Mouse (Mus musculus) activated CD4-positive, CD25-positive, alpha-beta regulatory T cell, adult 4 months (primary cell): Measurements from ENCODE around the gene Olfr1394. TPM values are rescaled to one million over a fixed set of nuclear protein-coding genes. Genes with fewer than 3 reads are reported as not detected.
A peak's percentile ranks its signal among the peaks of the same experiment; 100 is the strongest.
"Not testable (repeated sequence)": the region's sequence is repeated elsewhere in the genome, so short reads cannot be mapped to it uniquely, and the experiment has no call there.

Experiments used
- ATAC-seq: one replicate; pipeline ENCODE4 v1.8.0; 2017
- polyA plus RNA-seq, 2 experiments: library from polyadenylated mRNA; unstranded; fragments of 100-300 nt; shearing (Covaris generic); gene quantifications; one replicate each; pipeline ENCODE4 v1.2.1; 2017

Olfr1394 gene
- polyA plus RNA-seq, 2 experiments from 2014 or later: not detected

- no peak for ATAC-seq
These were observed 36.9 kb downstream of the Olfr1394 start for GRCm38 (mm10) chr11:49191083-49191482.

GRCm38 (mm10) chr11:49194771-49195170 is 40.6 kb downstream of the Olfr1394 start:
- not testable (repeated sequence) for ATAC-seq

DNA sequence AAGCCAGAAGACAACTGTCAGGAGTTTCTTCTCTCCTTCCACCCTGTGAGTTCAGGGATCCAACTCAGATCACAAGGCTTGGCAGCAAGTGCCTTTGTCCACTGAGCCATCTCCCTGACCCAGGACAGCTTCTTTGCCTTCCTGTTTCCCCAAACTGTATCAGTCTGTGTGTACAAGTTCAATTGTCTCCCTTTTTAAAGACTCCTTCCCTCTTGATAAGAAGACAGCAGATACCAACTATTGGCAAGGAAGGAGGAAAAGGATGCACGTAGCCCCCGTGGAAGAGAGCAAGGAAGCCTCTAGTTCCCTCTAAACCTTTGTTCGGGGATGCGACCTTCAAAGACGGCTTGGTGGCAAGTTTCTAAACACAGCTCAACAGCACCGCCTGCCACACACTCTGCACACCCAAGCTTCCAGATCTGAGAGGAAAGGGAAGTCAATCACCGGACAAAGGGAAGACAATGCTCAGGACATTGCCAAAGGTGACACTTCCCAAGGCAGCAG is 41.7 kb downstream of the Olfr1394 start:
- no peak for ATAC-seq

GRCm38 (mm10) chr11:49200666-49201065 is 46.5 kb downstream of the Olfr1394 start:
- ATAC-seq: no peak

- no peak for ATAC-seq
These were observed 47.0 kb downstream of the Olfr1394 start for GRCm38 (mm10) chr11:49201142-49201541.

DNA sequence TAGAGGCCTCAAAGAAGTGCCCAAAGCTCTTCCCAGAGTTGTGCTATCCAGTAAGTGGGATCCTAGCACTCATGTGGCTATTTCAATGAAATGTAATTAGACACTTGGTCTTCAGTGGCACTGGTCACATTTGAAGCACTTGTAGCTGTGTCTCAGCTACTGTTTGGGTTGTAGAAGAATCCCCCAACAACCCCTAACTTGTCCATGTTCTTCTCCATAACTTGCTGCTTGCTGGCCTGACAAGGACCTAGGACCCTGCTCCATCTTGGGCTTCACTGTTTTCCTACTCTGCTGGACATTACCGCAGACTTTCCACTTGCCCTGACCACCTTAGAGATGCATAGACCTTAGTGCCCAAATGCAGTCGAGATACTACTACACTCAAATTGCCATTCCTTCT is 47.9 kb downstream of the Olfr1394 start:
- no peak for ATAC-seq

DNA sequence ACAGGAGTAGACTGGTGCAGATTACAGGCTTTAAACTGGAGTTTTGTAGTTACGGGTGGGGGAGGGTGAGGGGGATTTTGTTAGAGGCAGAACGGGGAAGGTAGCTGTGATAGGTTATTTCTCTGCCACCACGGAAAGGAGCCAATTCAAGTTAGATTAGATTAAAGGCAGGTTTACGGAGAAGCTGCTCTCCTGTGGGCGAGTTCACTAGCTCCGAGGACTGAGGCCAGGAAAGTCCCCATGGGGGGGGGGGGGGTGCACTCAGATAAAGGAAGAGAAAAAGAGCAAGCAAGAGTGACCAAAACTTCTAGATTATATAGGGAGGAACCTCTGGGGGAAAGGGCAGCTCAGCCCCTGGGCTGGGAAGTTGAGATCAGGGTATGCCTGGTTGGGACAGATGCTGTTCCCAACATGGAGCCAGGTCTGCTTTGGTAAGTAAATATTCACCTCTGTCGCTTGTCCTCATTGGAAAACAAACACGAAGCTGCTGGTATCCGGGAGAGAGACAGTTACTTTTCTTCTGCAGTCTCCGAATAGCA is 48.4 kb downstream of the Olfr1394 start:
- ATAC-seq: peak; percentile 20

GRCm38 (mm10) chr11:49203129-49203768 is 49.1 kb downstream of the Olfr1394 start, which contains the start of gene Zfp62:
Zfp62 (plus strand) TSS chr11:49203292.
- ATAC-seq: peak; percentile 70

DNA sequence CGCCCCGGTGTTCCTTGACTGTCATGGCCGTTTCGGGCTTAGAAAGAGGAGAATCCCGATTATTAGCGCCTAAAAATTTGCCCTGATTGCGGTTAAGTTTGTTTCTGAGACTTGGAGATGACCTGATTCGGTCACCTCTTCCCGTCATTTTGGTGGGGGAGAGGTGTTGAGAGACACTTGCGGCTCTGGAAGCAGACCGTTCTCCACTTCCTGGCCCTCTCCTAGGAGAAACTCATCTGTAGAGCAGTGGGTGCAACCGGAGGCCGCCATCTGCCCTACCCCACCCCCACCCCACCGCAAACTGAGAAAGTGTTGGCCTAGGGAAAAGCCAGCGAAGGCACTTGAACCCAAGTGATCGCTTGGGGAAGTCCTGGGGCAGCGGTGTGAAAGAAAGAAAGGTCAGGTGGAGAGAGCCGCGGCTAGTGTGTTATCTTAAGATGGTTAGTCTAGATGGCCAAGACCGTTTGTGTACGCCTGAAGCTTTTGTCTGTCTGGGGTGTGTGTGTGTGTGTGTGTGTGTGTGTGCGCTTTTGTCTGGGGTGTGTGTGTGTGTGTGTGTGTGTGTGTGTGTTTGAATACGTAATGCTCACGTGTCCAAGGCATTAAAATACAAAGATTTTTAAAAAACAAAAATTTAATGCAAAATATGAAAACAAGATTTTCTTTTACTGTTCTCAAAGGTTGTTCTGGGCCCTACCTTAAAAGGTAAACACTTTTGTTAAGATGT is 49.8 kb downstream of the Olfr1394 start:
- ATAC-seq: peak; percentile 55

- ATAC-seq: no peak
These were observed 51.0 kb downstream of the Olfr1394 start for GRCm38 (mm10) chr11:49205080-49205590.

DNA sequence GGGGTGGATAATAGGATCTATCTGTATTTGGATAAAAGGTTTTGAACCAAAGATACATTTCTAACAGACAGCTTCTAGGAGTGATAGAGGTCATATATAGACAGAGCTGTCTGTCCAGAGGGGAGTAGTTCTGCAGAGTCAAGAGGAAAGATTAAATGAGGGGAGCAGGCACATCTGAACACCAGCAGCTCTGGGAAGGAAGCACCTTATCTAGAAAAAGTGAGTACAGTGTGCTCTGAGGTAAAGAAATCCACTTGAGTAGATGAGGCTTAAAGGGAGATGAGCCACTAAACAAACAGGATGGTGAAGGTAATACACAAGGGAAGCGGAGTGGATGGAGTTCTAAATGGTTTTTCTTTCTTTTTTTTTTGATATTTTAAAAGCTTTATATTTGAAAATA is 53.3 kb downstream of the Olfr1394 start:
- ATAC-seq: no peak

Other genes with a start within 250 kb of the Olfr1394 start
- gene Psme2b, start 208.2 kb upstream of the Olfr1394 start, polyA plus RNA-seq: 100 to 1,000 TPM; 226 to 234 TPM
- gene Olfr56, start 175.5 kb upstream of the Olfr1394 start, polyA plus RNA-seq: under 1 TPM in 1 of 2 experiments, not detected in 1; 0.82 TPM
- 100 to 1,000 TPM; 122 to 166 TPM for gene 9930111J21Rik1, start 175.0 kb upstream of the Olfr1394 start, polyA plus RNA-seq
- 1 to 10 TPM; 4.9 to 7.3 TPM for gene Gm12185, start 162.2 kb upstream of the Olfr1394 start, polyA plus RNA-seq
- gene Tgtp1, start 160.2 kb upstream of the Olfr1394 start, polyA plus RNA-seq: 100 to 1,000 TPM; 242 to 299 TPM
- 100 to 1,000 TPM; 114 to 149 TPM for gene 9930111J21Rik2, start 103.1 kb upstream of the Olfr1394 start, polyA plus RNA-seq
- 100 to 1,000 TPM; 351 to 409 TPM for gene Tgtp2, start 90.2 kb upstream of the Olfr1394 start, polyA plus RNA-seq
- gene Ifi47, start 77.8 kb upstream of the Olfr1394 start, polyA plus RNA-seq: 100 to 1,000 TPM; 399 to 513 TPM
- under 1 TPM; 0.15 to 0.37 TPM for gene Olfr1396, start 39.5 kb upstream of the Olfr1394 start, polyA plus RNA-seq
- under 1 TPM in 1 of 2 experiments, not detected in 1; 0.12 TPM for gene Olfr1395, start 12.1 kb upstream of the Olfr1394 start, polyA plus RNA-seq
- gene Btnl9, start 32.8 kb downstream of the Olfr1394 start, polyA plus RNA-seq: not detected
- gene Zfp62, start 48.9 kb downstream of the Olfr1394 start, polyA plus RNA-seq: 10 to 100 TPM; 47.9 to 54.3 TPM
- gene Mgat1, start 89.8 kb downstream of the Olfr1394 start, polyA plus RNA-seq: 10 to 100 TPM; 55.3 to 85.9 TPM
- not detected for gene Olfr1393, start 123.9 kb downstream of the Olfr1394 start, polyA plus RNA-seq
- gene Olfr1392, start 130.9 kb downstream of the Olfr1394 start, polyA plus RNA-seq: not detected
- gene Olfr10, start 150.4 kb downstream of the Olfr1394 start, polyA plus RNA-seq: not detected
- not detected for gene Olfr1391, start 168.4 kb downstream of the Olfr1394 start, polyA plus RNA-seq
- not detected for gene Olfr1390, start 180.8 kb downstream of the Olfr1394 start, polyA plus RNA-seq